Comparison of ENCODE assay signal across 8 mouse cellular contexts in the genomic region with DNA sequence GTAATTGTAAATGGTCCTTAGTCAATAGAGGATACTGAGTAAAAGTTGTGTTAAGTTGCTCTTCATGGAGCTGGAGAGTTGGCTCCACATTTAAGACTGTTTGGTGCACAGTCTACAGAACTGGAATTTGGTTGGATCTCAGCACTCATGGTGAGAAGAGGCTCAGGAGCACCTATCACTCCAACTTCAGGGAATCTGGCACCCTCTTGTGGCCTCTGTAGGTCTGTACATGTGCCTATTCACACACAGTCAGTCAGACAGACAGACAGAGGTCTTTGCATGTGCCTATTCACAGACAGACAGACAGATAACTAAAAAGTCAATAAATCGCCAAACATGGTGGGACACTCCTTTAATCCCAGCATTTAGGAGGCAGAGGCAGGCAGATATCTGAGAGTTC. TPM values are rescaled to one million over a fixed set of nuclear protein-coding genes. Genes with fewer than 3 reads are reported as not detected.
DNase-seq lines count a peak whose midpoint lies in the region; ATAC-seq and TF ChIP-seq lines count a peak whose summit lies in the region.
"Had no signal": no experiment of that assay in that cellular context is flagged by ENCODE, and none has a peak within 500 bp of the region (broad histone marks: within the 10 kb centered on the region; RNA-seq: fewer than 3 reads in every experiment).

No protein-coding gene starts in this region.

- H3K4me3 ChIP-seq in layer of hippocampus, adult 2 months, result no peak overlapping the region
- H3K4me3 ChIP-seq in ES-Bruce4 (ENCODE audit: low read depth, low read length), result no peak overlapping the region
- H3K4me3 ChIP-seq in stomach, postnatal 0 days (ENCODE audit: low read depth, low read length), result no peak overlapping the region
- H3K4me3 ChIP-seq: heart, embryonic 15.5 days had no signal

- H3K4me1 ChIP-seq in ES-Bruce4 (ENCODE audit: control insufficient read depth, insufficient read depth, low read length), result no peaks in the 10 kb centered on the region
- no peaks in the 10 kb centered on the region for H3K4me1 ChIP-seq in stomach, postnatal 0 days (replicated peaks; ENCODE audit: control insufficient read depth, insufficient read depth)
- H3K4me1 ChIP-seq: heart, embryonic 15.5 days had no signal

- no peak overlapping the region for H3K27ac ChIP-seq in layer of hippocampus, adult 2 months
- no peak overlapping the region for H3K27ac ChIP-seq in ES-Bruce4 (ENCODE audit: insufficient read depth, low read length)
- no peak overlapping the region for H3K27ac ChIP-seq in stomach, postnatal 0 days (replicated peaks)
- H3K27ac ChIP-seq: heart, embryonic 15.5 days had no signal

- 24% methylated on average over 1 of the region's 1 CpGs for WGBS in stomach, postnatal 0 days

- no peaks in the 10 kb centered on the region for H3K27me3 ChIP-seq in ES-Bruce4 (ENCODE audit: control insufficient read depth, insufficient read depth, low read length, poor library complexity, severe bottlenecking)
- no peaks in the 10 kb centered on the region for H3K27me3 ChIP-seq in stomach, postnatal 0 days (ENCODE audit: control insufficient read depth, insufficient read depth, low read length)
- H3K27me3 ChIP-seq: heart, embryonic 15.5 days had no signal

- peak; percentile 80 for TF ChIP-seq CTCF in layer of hippocampus, adult 2 months (conservative IDR thresholded peaks at IDR 0.05)
- TF ChIP-seq CTCF in ES-Bruce4 (IDR thresholded peaks at IDR 0.05; ENCODE audit: low read depth, low read length), result peak; percentile 69
- TF ChIP-seq CTCF in stomach, postnatal 0 days (IDR thresholded peaks at IDR 0.05; ENCODE audit: low read depth), result peak; percentile 85

- H3K36me3 ChIP-seq in ES-Bruce4 (ENCODE audit: control insufficient read depth, insufficient read depth, low read length, poor library complexity, severe bottlenecking), result no peaks in the 10 kb centered on the region
- no peaks in the 10 kb centered on the region for H3K36me3 ChIP-seq in stomach, postnatal 0 days (ENCODE audit: control insufficient read depth, insufficient read depth, low read length)
- H3K36me3 ChIP-seq: heart, embryonic 15.5 days had no signal

- DNase-seq in layer of hippocampus, adult 2 months (ENCODE audit: low spot score in 2 of 2), result no peak
- DNase-seq in layer of hippocampus, postnatal 10 days (ENCODE audit: low spot score in 2 of 2), result no peak
- DNase-seq in adipocyte (ENCODE audit: low spot score), result peak; percentile 66
- peak; percentile 43 to 73 for DNase-seq in kidney, postnatal 36 days
- peak; percentile 51 for DNase-seq in stomach, postnatal 0 days (ENCODE audit: low spot score)
- DNase-seq in right cerebral cortex, postnatal 10 days (ENCODE audit: low spot score in 2 of 2), result no peak

- TF ChIP-seq EP300 in ES-Bruce4 (IDR thresholded peaks at IDR 0.05; ENCODE audit: insufficient read depth, low read depth, low read length), result no peak
- TF ChIP-seq EP300 in stomach, postnatal 0 days (optimal IDR thresholded peaks at IDR 0.05), result no peak

- H3K4me2 ChIP-seq in stomach, postnatal 0 days (replicated peaks; ENCODE audit: low read depth), result no peak overlapping the region
- H3K4me2 ChIP-seq: heart, embryonic 15.5 days had no signal

- no peak for TF ChIP-seq POLR2A in ES-Bruce4 (IDR thresholded peaks at IDR 0.05; ENCODE audit: insufficient read depth, low read length)

- ATAC-seq in stomach, postnatal 0 days (ENCODE audit: low FRiP score, low TSS enrichment), result peak; percentile 53

- no peak overlapping the region for H3K9ac ChIP-seq in ES-Bruce4 (ENCODE audit: low read depth, poor library complexity, severe bottlenecking)
- H3K9ac ChIP-seq in stomach, postnatal 0 days (ENCODE audit: low read length), result no peak overlapping the region
- H3K9ac ChIP-seq: heart, embryonic 15.5 days had no signal

- H3K9me3 ChIP-seq in ES-Bruce4 (replicated peaks; ENCODE audit: control insufficient read depth, insufficient read depth, low read length, poor library complexity, severe bottlenecking), result no peaks in the 10 kb centered on the region
- no peaks in the 10 kb centered on the region for H3K9me3 ChIP-seq in stomach, postnatal 0 days (ENCODE audit: control insufficient read depth, low read length)
- H3K9me3 ChIP-seq: heart, embryonic 15.5 days had no signal

RNA-seq across cellular contexts. Expression of a gene that starts 6.3 kb away (rescaled TPM):
- total RNA-seq in layer of hippocampus, adult 2 months (2021), result 1 to 10 TPM; 5.7 to 7.4 TPM
- 1 to 10 TPM; 1.4 to 1.8 TPM for total RNA-seq in layer of hippocampus, postnatal 10 days (2021)
- polyA plus RNA-seq in ES-Bruce4 (2011; ENCODE audit: insufficient read depth, insufficient read length, low read depth, missing spikeins), result 1.4 and 1.9 TPM in 2 replicates
- polyA plus RNA-seq in stomach, postnatal 0 days (2015; fragmentation: Nextera tagmentation; extraction: Ambion mirVana), result 0.05 and 0.10 TPM in 2 replicates
- polyA plus RNA-seq: heart, embryonic 15.5 days had no signal

RNA-seq across cellular contexts. Expression of a gene that starts 21.6 kb away (rescaled TPM):
- total RNA-seq in layer of hippocampus, adult 2 months (2021), result not detected
- total RNA-seq in layer of hippocampus, postnatal 10 days (2021), result not detected
- polyA plus RNA-seq in ES-Bruce4 (2011; ENCODE audit: insufficient read depth, insufficient read length, low read depth, missing spikeins), result not detected in 2 replicates
- polyA plus RNA-seq in stomach, postnatal 0 days (2015; fragmentation: Nextera tagmentation; extraction: Ambion mirVana), result 0.33 and 0.45 TPM in 2 replicates

RNA-seq across cellular contexts. Expression of a gene that starts 51.8 kb away (rescaled TPM):
- total RNA-seq in layer of hippocampus, adult 2 months (2021), result not detected
- not detected for total RNA-seq in layer of hippocampus, postnatal 10 days (2021)
- 0.54 TPM in 1 of 2 replicates, not detected in the other for polyA plus RNA-seq in ES-Bruce4 (2011; ENCODE audit: insufficient read depth, insufficient read length, low read depth, missing spikeins)
- polyA plus RNA-seq in stomach, postnatal 0 days (2015; fragmentation: Nextera tagmentation; extraction: Ambion mirVana), result 0.10 TPM in 1 of 2 replicates, not detected in the other

Comparison
In these comparisons a context has a peak if more than half of its experiments do, and no peak if none do; other contexts are left out.
1. DNase-seq: peak in adipocyte (single experiment), kidney, postnatal 36 days (2 of 2) and stomach, postnatal 0 days (single experiment); none in layer of hippocampus, adult 2 months (0 of 2), layer of hippocampus, postnatal 10 days (0 of 2) and right cerebral cortex, postnatal 10 days (0 of 2).
2. Peak in every context shown above with its lines, with median percentiles within 50 percentile points of each other: CTCF ChIP-seq.